Mouse (Mus musculus): ENCODE measurements at regions not wholly inside any gene's neighbourhood (a gene's known extent, or its start where the extent isn't known, plus 50 kb on each side); places are given as distances from the start of the nearest gene placed in this dataset.
"Not testable (repeated sequence)": the region's sequence is repeated elsewhere in the genome, so short reads cannot be mapped to it uniquely, and the experiment has no call there.

- DNase-seq = no peak
Measured at GRCm38 (mm10) chr10:120284785-120285184, 57.9 kb downstream of the Llph start.

GRCm38 (mm10) chr10:120291912-120292311 lies 65.0 kb downstream of the Llph start:
- DNase-seq = no peak

- DNase-seq = not testable (repeated sequence)
Measured at GRCm38 (mm10) chr10:120293381-120293780, 66.5 kb downstream of the Llph start.

- no peak for DNase-seq
Measured at GRCm38 (mm10) chr10:120294487-120294886, 67.6 kb downstream of the Llph start.

GRCm38 (mm10) chr10:120297311-120297710 lies 70.4 kb downstream of the Llph start:
- DNase-seq = no peak

GRCm38 (mm10) chr10:120298293-120298927 lies 71.5 kb downstream of the Llph start:
- no peak for DNase-seq

GRCm38 (mm10) chr10:120306010-120306409 lies 79.1 kb downstream of the Llph start:
- peak; percentile 40 for DNase-seq

- DNase-seq = peak; percentile 74
Measured at GRCm38 (mm10) chr10:120308681-120309080, 81.8 kb downstream of the Llph start.

Data from adrenal gland, adult 8-10 months (tissue).